Mouse (Mus musculus) G1E (cell line): Measurements from ENCODE around the gene Sh3gl1. TPM values are rescaled to one million over a fixed set of nuclear protein-coding genes. Genes with fewer than 3 reads are reported as not detected.

Source experiments
- ATAC-seq: 2 replicates; pipeline ENCODE4 v1.8.0; 2016; ENCODE audit warnings: mild to moderate bottlenecking; ENCODE audit not compliant: insufficient number of reproducible peaks, poor library complexity, low FRiP score, severe bottlenecking; ENCODE audit errors: extremely low read depth
- DNase-seq: peaks from one replicate; pipeline ENCODE4 v3.0.0; 2012; ENCODE audit warnings: low spot score
- H3K27me3 ChIP-seq: 2 replicates; pipeline ENCODE4 v1.6.1; 2012; ENCODE audit warnings: mild to moderate bottlenecking, low read length, inconsistent platforms; ENCODE audit not compliant: insufficient read depth
- H3K36me3 ChIP-seq: replicated peaks from 2 replicates; pipeline ENCODE3; 2012; ENCODE audit warnings: mild to moderate bottlenecking, inconsistent platforms
- H3K4me1 ChIP-seq: 2 replicates; pipeline ENCODE4 v1.6.1; 2012; ENCODE audit warnings: low read depth, low read length, inconsistent platforms, mixed read lengths; ENCODE audit not compliant: insufficient read depth
- H3K4me3 ChIP-seq: 2 replicates; pipeline ENCODE4 v1.5.1; 2012; ENCODE audit warnings: low read depth, mild to moderate bottlenecking, inconsistent platforms, low read length, moderate library complexity, mixed read lengths
- H3K9me3 ChIP-seq: replicated peaks from 2 replicates; pipeline ENCODE4 v1.6.1; 2012; ENCODE audit warnings: inconsistent platforms
- CTCF ChIP-seq: IDR thresholded peaks from 2 replicates; pipeline ENCODE4 v1.5.1; 2012; ENCODE audit warnings: low read depth, low read length, inconsistent platforms, mixed read lengths
- GATA1 ChIP-seq: IDR thresholded peaks from 2 replicates; pipeline ENCODE4 v1.6.1; 2012; ENCODE audit warnings: borderline replicate concordance, low read length, inconsistent platforms, mixed read lengths
- GATA2 ChIP-seq: IDR thresholded peaks from 2 replicates; pipeline ENCODE4 v1.6.1; 2012; ENCODE audit warnings: low read depth, low read length, inconsistent platforms, borderline replicate concordance
- POLR2AphosphoS5 ChIP-seq: IDR thresholded peaks from 2 replicates; pipeline ENCODE4 v1.6.1; 2012; ENCODE audit warnings: low read depth, low read length, inconsistent platforms; ENCODE audit not compliant: insufficient replicate concordance
- TAL1 ChIP-seq: conservative IDR thresholded peaks from 2 replicates; pipeline ENCODE4 v1.6.1; 2012; ENCODE audit warnings: low read depth, low read length, inconsistent platforms, mixed read lengths
- polyA plus RNA-seq: library from polyadenylated mRNA; stranded (reverse); fragments of >175 nt; gene quantifications from 2 replicates; pipeline ENCODE4 v1.2.3, GENCODE M21; 2012
- total RNA-seq, 2 experiments: library from RNA; stranded (forward) in 1 of 2; stranded (reverse) in 1 of 2; fragments of 200-1000 nt in 1 of 2; fragments of >200 nt in 1 of 2; fragmentation: Nextera tagmentation in 1 of 2; gene quantifications; 2 replicates each; pipeline ENCODE4 v1.2.3; 2014 to 2017

Sh3gl1 gene
- total and polyA plus RNA-seq, 3 experiments = 24.3 to 64.2 (median 28.5) TPM

- peaks cover 60% of the 10 kb centered on the region for H3K27me3 ChIP-seq
- H3K9me3 ChIP-seq = no peaks in the 10 kb centered on the region
- H3K36me3 ChIP-seq = no peaks in the 10 kb centered on the region
- H3K4me3 ChIP-seq = no peak within 1 kb of the TSS
- TF ChIP-seq POLR2AphosphoS5 = no peak
- TF ChIP-seq CTCF = no peak
- TF ChIP-seq TAL1 = no peak
- no peak for TF ChIP-seq GATA1
- TF ChIP-seq GATA2 = no peak
- ATAC-seq (no peak), DNase-seq (no peak)
- H3K4me1 ChIP-seq = peaks cover 8% of the 10 kb centered on the region
These were observed 50.1 kb downstream of the Sh3gl1 start, which contains the start of gene Fsd1 for GRCm38 (mm10) chr17:55986030-55986961. Gene Fsd1, plus strand, starts transcription at chr17:55986509.

GRCm38 (mm10) chr17:55977301-55977700 lies 59.1 kb downstream of the Sh3gl1 start:
- Histone ChIP-seq H3K27me3 (peaks cover 40% of the 10 kb centered on the region), H3K9me3 (no peaks in the 10 kb centered on the region), H3K36me3 (no peaks in the 10 kb centered on the region), H3K4me3 (no peak overlapping the region), H3K4me1 (peaks cover 8% of the 10 kb centered on the region)
- TF ChIP-seq POLR2AphosphoS5 = no peak
- no peak for TF ChIP-seq TAL1
- no peak for TF ChIP-seq GATA1
- TF ChIP-seq GATA2 = no peak
- TF ChIP-seq CTCF = no peak
- ATAC-seq = no peak
- DNase-seq = no peak

- DNase-seq (peak; percentile 53), ATAC-seq (peak; percentile 61; the same call in 1 of the 2 replicates)
These were observed 60.1 kb downstream of the Sh3gl1 start for GRCm38 (mm10) chr17:55976255-55976862.

GRCm38 (mm10) chr17:55971453-55971852 lies 65.0 kb downstream of the Sh3gl1 start:
- ATAC-seq = no peak
- Histone ChIP-seq H3K4me3 (no peak overlapping the region), H3K4me1 (peaks cover 9% of the 10 kb centered on the region), H3K9me3 (no peaks in the 10 kb centered on the region), H3K36me3 (peaks cover 27% of the 10 kb centered on the region), H3K27me3 (peaks cover 37% of the 10 kb centered on the region)
- TF ChIP-seq GATA2 = no peak
- TF ChIP-seq TAL1 = no peak
- TF ChIP-seq POLR2AphosphoS5 = no peak
- DNase-seq = no peak

More at GRCm38 (mm10) chr17:55976255-55976862, 60.1 kb downstream of the Sh3gl1 start:
- Histone ChIP-seq H3K4me3 (no peak overlapping the region), H3K9me3 (no peaks in the 10 kb centered on the region), H3K4me1 (peaks cover 8% of the 10 kb centered on the region), H3K36me3 (no peaks in the 10 kb centered on the region), H3K27me3 (peaks cover 43% of the 10 kb centered on the region)
- TF ChIP-seq CTCF = peak; percentile 44; the same call in 1 of the 2 replicates
- no peak for TF ChIP-seq GATA1

GRCm38 (mm10) chr17:55969966-55970891 lies 66.2 kb downstream of the Sh3gl1 start, which contains the start of gene Shd:
Gene Shd, plus strand, starts transcription at chr17:55970467.
- peaks cover 29% of the 10 kb centered on the region for H3K27me3 ChIP-seq
- H3K4me1 ChIP-seq = peaks cover 5% of the 10 kb centered on the region
- no peak within 1 kb of the TSS for H3K4me3 ChIP-seq
- peaks cover 39% of the 10 kb centered on the region for H3K36me3 ChIP-seq
- TF ChIP-seq GATA1 (no peak), TAL1 (no peak), GATA2 (no peak), CTCF (no peak), POLR2AphosphoS5 (no peak; the same call in 1 of the 2 replicates)
- H3K9me3 ChIP-seq = no peaks in the 10 kb centered on the region
- DNase-seq (no peak), ATAC-seq (no peak)

GRCm38 (mm10) chr17:55969560-55969959 lies 66.9 kb downstream of the Sh3gl1 start:
- Histone ChIP-seq H3K4me3 (no peak overlapping the region), H3K27me3 (peaks cover 29% of the 10 kb centered on the region), H3K9me3 (no peaks in the 10 kb centered on the region), H3K36me3 (peaks cover 46% of the 10 kb centered on the region), H3K4me1 (peaks cover 5% of the 10 kb centered on the region; the same call in 1 of the 2 replicates)
- DNase-seq (no peak), ATAC-seq (no peak)
- no peak for TF ChIP-seq CTCF
- TF ChIP-seq GATA1 = no peak
- TF ChIP-seq POLR2AphosphoS5 = no peak
- TF ChIP-seq TAL1 = no peak
- TF ChIP-seq GATA2 = no peak
